Mouse (Mus musculus) testis, adult 2 months (tissue): ENCODE data around the gene Txndc16.

Experiments used
- CTCF ChIP-seq: fragments of 200-500 bp; IDR thresholded peaks from 2 replicates; pipeline ENCODE4 v1.5.1; 2012; ENCODE audit warnings: low read depth, mild to moderate bottlenecking, inconsistent platforms, low read length, moderate library complexity; ENCODE audit not compliant: control insufficient read depth, insufficient read depth, insufficient replicate concordance
- POLR2A ChIP-seq: fragments of 200-500 bp; IDR thresholded peaks from 2 replicates; pipeline ENCODE4 v1.6.1; 2012; ENCODE audit warnings: low read depth, mild to moderate bottlenecking, inconsistent platforms, low read length, moderate library complexity; ENCODE audit not compliant: control insufficient read depth

DNA sequence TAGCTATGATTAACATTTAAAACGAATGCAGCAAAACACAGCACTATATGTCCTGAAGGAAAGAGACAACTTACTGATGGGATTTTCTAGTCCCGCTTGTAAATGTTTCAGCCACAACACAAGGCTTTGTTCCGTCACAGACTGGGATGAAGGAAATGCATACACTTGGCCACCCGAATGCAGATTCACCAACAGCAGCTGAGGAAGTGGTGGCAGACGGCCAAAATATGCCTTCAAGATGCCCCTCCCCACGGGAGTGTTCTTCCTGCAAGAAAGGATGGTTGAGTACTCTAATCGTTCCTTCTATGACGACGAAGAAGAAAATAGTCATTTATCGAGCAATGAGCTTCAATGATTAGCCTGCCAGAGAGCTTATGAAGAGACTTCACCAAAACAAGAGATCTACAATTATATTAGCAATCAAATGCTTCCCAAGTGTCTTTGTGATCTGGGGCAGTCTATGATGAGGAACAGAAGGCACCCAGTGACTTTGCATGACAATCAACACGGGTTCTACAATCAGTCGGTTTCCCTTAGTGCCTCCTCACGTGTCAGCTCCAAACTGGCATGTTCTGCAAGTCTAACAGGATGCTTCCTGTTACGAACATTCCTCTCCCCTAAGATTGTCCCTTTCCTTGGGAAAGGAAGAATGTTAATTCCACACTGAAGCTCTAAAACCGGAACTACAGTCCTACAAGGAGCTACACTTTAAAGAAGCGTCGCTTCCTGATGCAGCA, 79.6 kb downstream of the Txndc16 start:
- no peak for TF ChIP-seq CTCF
- no peak for TF ChIP-seq POLR2A
